Mouse (Mus musculus) liver, adult 2 months (tissue): ENCODE results near the gene Lrcol1. TPM values are rescaled to one million over a fixed set of nuclear protein-coding genes. Genes with fewer than 3 reads are reported as not detected.

Experiments
- DNase-seq: peaks from one replicate; pipeline ENCODE4 v3.0.0-alpha.2; 2011; ENCODE audit warnings: low read depth, low spot score; ENCODE audit errors: extremely low read depth
- H3K27ac ChIP-seq: fragments of 200-500 bp; replicated peaks from 2 replicates; pipeline ENCODE4 v1.5.1; 2012; ENCODE audit warnings: low read depth, mild to moderate bottlenecking, control low read depth, inconsistent platforms, low read length; ENCODE audit not compliant: insufficient read depth
- H3K27me3 ChIP-seq: fragments of 200-500 bp; 2 replicates; pipeline ENCODE4 v1.6.1; 2012; ENCODE audit warnings: mild to moderate bottlenecking, moderate library complexity, low read length, inconsistent platforms; ENCODE audit not compliant: control insufficient read depth, insufficient read depth
- H3K36me3 ChIP-seq: fragments of 200-500 bp; 2 replicates; pipeline ENCODE4 v1.6.1; 2012; ENCODE audit warnings: low read length, inconsistent platforms; ENCODE audit not compliant: control insufficient read depth, insufficient read depth
- H3K4me1 ChIP-seq: fragments of 200-500 bp; 2 replicates; pipeline ENCODE4 v1.6.1; 2011; ENCODE audit warnings: low read length; ENCODE audit not compliant: control insufficient read depth, insufficient read depth
- H3K4me3 ChIP-seq: fragments of 200-500 bp; 2 replicates; pipeline ENCODE4 v1.5.1; 2011; ENCODE audit warnings: low read depth, mild to moderate bottlenecking, control low read depth, low read length, moderate library complexity; ENCODE audit not compliant: insufficient read depth
- H3K79me2 ChIP-seq: fragments of 200-500 bp; 2 replicates; pipeline ENCODE4 v1.6.1; 2012; ENCODE audit warnings: inconsistent platforms, mild to moderate bottlenecking, low read length, moderate library complexity; ENCODE audit not compliant: control insufficient read depth, insufficient read depth
- H3K9ac ChIP-seq: fragments of 200-500 bp; 2 replicates; pipeline ENCODE4 v1.6.1; 2012; ENCODE audit warnings: low read depth, mild to moderate bottlenecking, control low read depth, inconsistent platforms, low read length
- CTCF ChIP-seq: fragments of 200-500 bp; IDR thresholded peaks from 2 replicates; pipeline ENCODE4 v1.5.1; 2011; ENCODE audit warnings: low read depth, low read length, control low read depth
- POLR2A ChIP-seq: fragments of 200-500 bp; IDR thresholded peaks from 2 replicates; pipeline ENCODE4 v1.6.1; 2011; ENCODE audit warnings: low read length, control low read depth; ENCODE audit not compliant: insufficient read depth; ENCODE audit errors: extremely low read depth
- WGBS: fragments of 180-500 bp; shearing (Covaris S2); methylation state at CpG from one replicate; pipeline ENCODE4 v1.1.7; 2018; 5-methylcytosine and 5-hydroxymethylcytosine counted together
- polyA plus RNA-seq: library from polyadenylated mRNA; depleted of rRNA; stranded (reverse); fragments of >200 nt; gene quantifications from 2 replicates; pipeline ENCODE4 v1.2.3, GENCODE M21; 2012
- total RNA-seq: library from RNA; depleted of rRNA; stranded (reverse); fragments of >200 nt; gene quantifications from 2 replicates; pipeline ENCODE4 v1.2.3, GENCODE M21; 2014

Lrcol1 gene
- total and polyA plus RNA-seq, 2 experiments = not detected

DNA sequence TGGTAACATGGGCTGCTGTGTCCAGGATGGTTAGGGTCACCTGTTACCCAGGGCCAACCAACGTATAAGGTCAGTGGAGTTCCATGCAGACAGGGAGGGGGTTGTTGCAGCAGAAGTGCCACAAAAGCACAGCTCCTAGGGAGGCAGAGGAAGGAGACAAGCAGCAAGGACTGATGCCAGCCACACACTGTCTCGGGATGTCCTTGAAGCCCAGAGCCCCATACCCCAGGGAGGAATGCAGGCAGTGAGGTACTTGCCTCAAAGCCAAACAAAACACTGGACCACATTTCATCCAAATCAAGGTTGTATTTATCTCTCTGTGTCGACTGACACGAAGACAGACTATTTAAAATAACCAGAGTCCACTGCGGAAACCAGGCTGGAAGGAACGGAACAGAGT is 16.9 kb downstream of the Lrcol1 start:
- Histone ChIP-seq H3K79me2 (no peaks in the 10 kb centered on the region), H3K36me3 (peaks cover 4% of the 10 kb centered on the region; the same call in 1 of the 2 replicates), H3K27me3 (no peaks in the 10 kb centered on the region), H3K4me3 (no peak overlapping the region), H3K4me1 (no peaks in the 10 kb centered on the region), H3K9ac (no peak overlapping the region), H3K27ac (no peak overlapping the region)
- no peak for DNase-seq
- no peak for TF ChIP-seq CTCF
- WGBS = 84% methylated on average over 6 of the region's 6 CpGs

DNA sequence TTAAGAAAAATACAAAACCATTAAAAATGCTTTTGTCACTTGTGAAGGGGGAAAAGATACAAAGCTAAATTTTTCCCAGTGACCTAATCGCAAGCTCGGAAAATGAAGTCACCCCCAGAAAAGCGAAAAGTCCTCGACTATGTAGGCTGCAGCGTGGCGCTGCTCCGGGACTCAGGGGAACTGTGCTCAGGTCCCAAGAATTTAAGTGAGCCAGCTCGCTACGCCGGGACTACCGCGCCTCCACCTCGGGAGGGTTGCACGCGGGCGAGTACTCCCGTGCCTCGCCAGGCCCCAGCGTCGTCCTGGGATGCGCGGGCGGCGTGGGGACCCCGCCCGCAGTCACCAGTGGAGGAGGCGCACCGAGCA is 18.3 kb downstream of the Lrcol1 start:
- no peak for DNase-seq
- Histone ChIP-seq H3K27me3 (no peaks in the 10 kb centered on the region), H3K27ac (no peak overlapping the region), H3K79me2 (no peaks in the 10 kb centered on the region), H3K4me3 (no peak overlapping the region), H3K9ac (no peak overlapping the region), H3K36me3 (peaks cover 12% of the 10 kb centered on the region), H3K4me1 (no peaks in the 10 kb centered on the region)
- 64% methylated on average over 28 of the region's 28 CpGs for WGBS
- TF ChIP-seq POLR2A = no peak
- no peak for TF ChIP-seq CTCF

DNA sequence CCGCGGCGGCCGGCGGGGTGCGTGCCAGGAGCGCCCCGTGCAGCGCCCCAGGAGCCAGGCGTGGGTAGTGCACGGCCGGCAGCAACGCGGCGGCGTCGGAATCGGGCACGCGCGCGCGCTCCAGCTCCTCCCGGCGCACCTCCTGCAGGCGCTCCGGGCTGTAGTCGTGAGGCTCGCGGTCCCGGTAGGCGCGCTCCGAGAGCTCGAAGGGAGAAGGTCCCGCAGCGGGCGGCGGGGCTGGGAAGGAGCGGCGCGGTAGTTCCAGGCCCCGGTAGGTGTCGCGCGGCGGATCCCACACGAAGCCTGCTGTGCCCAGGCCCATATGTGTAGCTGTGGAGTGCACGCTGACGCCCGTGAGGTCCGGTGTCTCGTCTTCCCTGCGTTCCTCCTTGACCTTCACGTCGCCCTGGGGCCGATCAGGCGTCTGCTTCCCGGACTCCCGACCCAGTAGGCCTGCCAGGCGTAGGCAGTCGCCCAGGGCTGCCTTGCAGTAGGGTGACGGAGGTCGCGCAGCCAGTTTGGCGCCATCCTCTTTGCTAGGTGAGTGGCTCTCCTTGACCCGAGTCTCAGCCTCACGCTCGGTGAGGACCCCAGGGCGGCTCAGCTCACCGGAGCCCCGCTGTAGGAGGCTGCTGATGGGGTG is 18.8 kb downstream of the Lrcol1 start:
- no peaks in the 10 kb centered on the region for H3K79me2 ChIP-seq
- H3K9ac ChIP-seq = no peak overlapping the region
- no peak for DNase-seq
- H3K36me3 ChIP-seq = peaks cover 12% of the 10 kb centered on the region
- no peaks in the 10 kb centered on the region for H3K27me3 ChIP-seq
- H3K27ac ChIP-seq = no peak overlapping the region
- H3K4me1 ChIP-seq = no peaks in the 10 kb centered on the region
- 64% methylated on average over 72 of the region's 72 CpGs for WGBS
- TF ChIP-seq CTCF (no peak), POLR2A (no peak)
- H3K4me3 ChIP-seq = no peak overlapping the region

DNA sequence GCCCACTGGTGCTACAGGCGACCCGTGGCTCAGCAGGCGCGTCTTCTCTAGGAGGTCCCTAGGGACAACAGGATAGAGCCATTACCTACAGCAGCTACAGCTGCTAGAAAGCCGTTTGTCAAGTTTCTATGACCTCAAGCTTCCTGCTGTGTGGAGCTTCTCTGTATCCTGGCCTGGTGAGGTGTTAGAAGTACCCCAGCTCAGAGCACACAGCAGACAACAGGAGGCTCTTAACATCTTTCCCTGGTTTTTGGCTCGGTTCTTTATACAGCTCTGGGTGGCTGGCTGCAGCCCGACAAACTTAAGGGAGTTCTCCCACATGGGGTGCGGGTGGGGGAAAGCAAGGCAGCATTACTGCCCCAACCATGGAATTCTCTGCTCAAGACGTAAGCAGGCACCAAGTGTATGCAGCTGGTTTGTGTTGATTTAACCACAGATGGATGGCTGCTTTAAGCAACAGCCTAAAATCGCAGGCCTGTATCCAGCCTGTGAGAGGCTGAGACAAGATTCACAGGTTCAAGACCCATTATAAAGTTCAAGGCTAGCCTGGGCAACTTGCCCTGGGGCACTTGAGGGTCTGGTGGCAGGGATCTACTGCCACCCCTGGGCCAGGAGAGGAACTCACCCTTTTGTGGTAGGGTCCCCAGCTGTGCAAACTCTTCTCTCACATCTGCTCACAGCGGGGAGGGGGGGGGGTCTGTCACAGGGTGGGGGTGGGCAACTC is 19.5 kb downstream of the Lrcol1 start:
- 90% methylated on average over 11 of the region's 11 CpGs for WGBS
- Histone ChIP-seq H3K4me3 (no peak overlapping the region), H3K36me3 (peaks cover 17% of the 10 kb centered on the region), H3K27ac (no peak overlapping the region), H3K9ac (no peak overlapping the region), H3K27me3 (no peaks in the 10 kb centered on the region), H3K79me2 (no peaks in the 10 kb centered on the region), H3K4me1 (no peaks in the 10 kb centered on the region)
- no peak for TF ChIP-seq POLR2A
- no peak for TF ChIP-seq CTCF
- no peak for DNase-seq

DNA sequence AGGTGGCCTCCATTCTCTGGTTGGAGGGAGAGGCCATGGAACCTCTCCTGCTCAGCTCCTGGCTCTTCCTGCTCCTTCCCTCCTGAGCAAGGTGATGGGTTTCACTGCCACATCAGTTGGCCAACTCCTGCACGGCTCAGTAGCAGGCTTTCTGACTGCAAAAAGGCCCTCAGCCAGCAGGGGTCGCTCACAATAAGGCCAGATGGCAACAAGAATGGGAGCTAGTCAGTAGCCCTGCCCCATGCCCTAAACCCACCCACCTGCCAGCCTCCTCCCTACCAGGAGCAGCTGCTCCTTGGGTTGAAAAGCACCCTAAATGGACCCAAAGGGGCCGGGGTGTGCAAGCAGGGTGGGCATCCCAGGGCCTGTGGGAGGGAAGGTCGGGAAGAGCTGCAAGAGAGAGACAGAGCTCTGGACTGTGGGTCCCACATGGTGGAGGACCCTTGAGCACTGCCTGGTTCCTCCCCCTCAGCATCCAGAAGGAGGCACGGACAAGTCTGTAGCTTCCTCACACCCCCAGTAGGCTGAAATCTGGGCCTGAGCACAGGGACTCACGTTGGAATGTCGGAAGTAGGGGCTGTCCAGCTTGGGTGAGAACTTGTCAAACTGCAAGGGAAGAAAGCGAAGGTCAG is 32.4 kb downstream of the Lrcol1 start:
- Histone ChIP-seq H3K9ac (no peak overlapping the region), H3K4me1 (no peaks in the 10 kb centered on the region), H3K27ac (no peak overlapping the region), H3K79me2 (no peaks in the 10 kb centered on the region), H3K4me3 (no peak overlapping the region), H3K27me3 (no peaks in the 10 kb centered on the region), H3K36me3 (peaks cover 3% of the 10 kb centered on the region)
- WGBS = 73% methylated on average over 8 of the region's 8 CpGs
- no peak for TF ChIP-seq POLR2A
- TF ChIP-seq CTCF = peak; percentile 86
- DNase-seq = no peak

DNA sequence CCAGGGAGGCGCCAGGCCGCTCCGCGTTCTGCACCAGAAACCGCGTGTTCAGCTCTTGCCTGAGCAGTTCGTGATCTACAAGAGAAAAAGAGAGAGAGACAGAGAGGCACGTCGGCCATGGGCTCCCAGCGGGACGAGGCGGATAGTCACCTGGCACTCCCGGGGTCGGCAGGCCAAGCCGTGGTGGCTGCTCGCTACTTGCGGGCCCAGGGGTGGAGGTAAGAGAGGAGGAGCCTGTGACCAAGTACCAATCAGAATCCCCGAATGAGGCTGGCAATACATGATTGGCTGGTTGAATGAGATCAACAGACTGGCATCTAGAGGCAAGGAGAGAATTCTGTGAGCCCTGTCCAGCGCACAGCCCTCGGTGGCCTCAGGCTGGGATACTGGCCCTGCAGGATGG is 33.7 kb downstream of the Lrcol1 start:
- no peak for DNase-seq
- no peaks in the 10 kb centered on the region for H3K27me3 ChIP-seq
- peaks cover 3% of the 10 kb centered on the region for H3K36me3 ChIP-seq
- no peaks in the 10 kb centered on the region for H3K79me2 ChIP-seq
- no peak overlapping the region for H3K9ac ChIP-seq
- 78% methylated on average over 20 of the region's 20 CpGs for WGBS
- H3K27ac ChIP-seq = no peak overlapping the region
- TF ChIP-seq CTCF = no peak
- no peak for TF ChIP-seq POLR2A
- no peaks in the 10 kb centered on the region for H3K4me1 ChIP-seq
- no peak overlapping the region for H3K4me3 ChIP-seq
